ENCODE assay signal across 35 mouse cellular contexts in the genomic region with DNA sequence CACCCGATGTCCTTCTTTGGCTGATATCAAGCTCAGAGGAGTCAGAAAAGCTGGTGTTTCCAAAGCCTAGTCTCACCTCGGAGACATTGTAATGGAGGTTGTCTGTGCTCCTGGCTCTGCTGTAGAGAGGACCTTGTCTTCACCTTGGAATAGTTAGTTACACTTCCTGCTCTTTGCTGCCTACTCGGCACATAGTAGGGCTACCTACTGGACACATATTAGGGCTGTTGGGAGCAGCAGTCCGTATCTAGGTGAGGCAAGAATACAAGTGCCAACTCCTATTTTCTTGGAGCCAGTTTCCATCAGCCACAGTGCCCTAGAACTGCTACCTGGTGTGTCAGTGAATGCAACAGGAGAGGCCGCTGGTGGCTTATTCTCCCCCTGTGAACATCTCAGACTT.
"Had no signal": no experiment of that assay in that cellular context is flagged by ENCODE, and none has a peak within 500 bp of the region (broad histone marks: within the 10 kb centered on the region; RNA-seq: fewer than 3 reads in every experiment).

No protein-coding gene starts in this region.

- H3K27me3 ChIP-seq: heart, embryonic 12.5 days; heart, embryonic 13.5 days; heart, embryonic 15.5 days; hindbrain, embryonic 12.5 days; hindbrain, embryonic 13.5 days; hindbrain, embryonic 15.5 days; intestine, embryonic 15.5 days; kidney, embryonic 15.5 days had no signal

- H3K27ac ChIP-seq: heart, embryonic 10.5 days; heart, embryonic 13.5 days; heart, embryonic 15.5 days; hindbrain, embryonic 10.5 days; hindbrain, embryonic 12.5 days; hindbrain, embryonic 13.5 days; hindbrain, embryonic 14.5 days; hindbrain, embryonic 15.5 days; hindbrain, postnatal 0 days; intestine, embryonic 15.5 days; kidney, embryonic 15.5 days; kidney, postnatal 0 days; layer of hippocampus, adult 2 months; left cerebral cortex, adult 2 months had no signal

- H3K36me3 ChIP-seq: hindbrain, embryonic 10.5 days; hindbrain, embryonic 12.5 days; intestine, embryonic 15.5 days; kidney, embryonic 15.5 days had no signal

- H3K4me2 ChIP-seq: heart, embryonic 11.5 days; heart, embryonic 12.5 days; heart, embryonic 13.5 days; heart, embryonic 15.5 days; hindbrain, embryonic 12.5 days; hindbrain, embryonic 13.5 days; hindbrain, embryonic 14.5 days; hindbrain, embryonic 15.5 days; intestine, embryonic 15.5 days; kidney, embryonic 15.5 days had no signal

- H3K4me1 ChIP-seq: heart, embryonic 15.5 days; hindbrain, embryonic 10.5 days; hindbrain, embryonic 12.5 days; hindbrain, embryonic 15.5 days; intestine, embryonic 15.5 days; kidney, embryonic 15.5 days had no signal

- H3K4me3 ChIP-seq: heart, embryonic 10.5 days; heart, embryonic 12.5 days; heart, embryonic 13.5 days; heart, embryonic 15.5 days; hindbrain, embryonic 10.5 days; hindbrain, embryonic 12.5 days; hindbrain, embryonic 13.5 days; hindbrain, embryonic 15.5 days; intestine, embryonic 15.5 days; kidney, embryonic 15.5 days; layer of hippocampus, adult 2 months; left cerebral cortex, adult 2 months had no signal

- ATAC-seq: hindbrain, embryonic 16.5 days; hindbrain, postnatal 0 days; inflammation-experienced regulatory T-cells, adult 6 months; intestine, embryonic 15.5 days; intestine, embryonic 16.5 days; intestine, postnatal 0 days had no signal

- H3K9ac ChIP-seq: heart, embryonic 12.5 days; heart, embryonic 13.5 days; heart, embryonic 15.5 days; hindbrain, embryonic 12.5 days; hindbrain, embryonic 13.5 days; hindbrain, embryonic 14.5 days; hindbrain, embryonic 15.5 days; intestine, embryonic 15.5 days; kidney, embryonic 15.5 days had no signal

- DNase-seq: heart, postnatal 10 days; heart, postnatal 14 days; heart, postnatal 4 days; kidney, adult 11 months; kidney, adult 18-20 months; kidney, adult 2 months; kidney, adult 8-10 months; kidney, adult 9 months; kidney, postnatal 10 days; kidney, postnatal 14 days; kidney, postnatal 25 days; kidney, postnatal 36 days; kidney, postnatal 4 days; layer of hippocampus, adult 9-11 months; layer of hippocampus, postnatal 36 days had no signal

- H3K9me3 ChIP-seq: heart, embryonic 10.5 days; heart, embryonic 15.5 days; hindbrain, embryonic 10.5 days; hindbrain, embryonic 12.5 days; hindbrain, embryonic 13.5 days; hindbrain, embryonic 15.5 days; intestine, embryonic 15.5 days had no signal
